Mouse (Mus musculus): ENCODE data around the gene Olfr642. TPM values are rescaled to one million over a fixed set of nuclear protein-coding genes. Genes with fewer than 3 reads are reported as not detected.

Olfr642 gene
- polyA plus RNA-seq, 1 experiment from 2014 or later, result not detected

- no peak overlapping the region for H3K27ac ChIP-seq (ENCODE audit: low read length)
- H3K36me3 ChIP-seq (ENCODE audit: control insufficient read depth, insufficient read depth, low read length), result no peaks in the 10 kb centered on the region
- no peak overlapping the region for H3K4me3 ChIP-seq (ENCODE audit: low read length)
- 93% methylated on average over 1 of the region's 1 CpGs for WGBS
- H3K4me2 ChIP-seq (ENCODE audit: low read depth, low read length), result no peak overlapping the region
- no peaks in the 10 kb centered on the region for H3K27me3 ChIP-seq (replicated peaks; ENCODE audit: control insufficient read depth, insufficient read depth, low read length)
- no peak overlapping the region for H3K9ac ChIP-seq (ENCODE audit: low read depth, low read length)
- ATAC-seq, result no peak
- H3K4me1 ChIP-seq (ENCODE audit: control insufficient read depth, insufficient read depth, low read length), result no peaks in the 10 kb centered on the region
- no peaks in the 10 kb centered on the region for H3K9me3 ChIP-seq (ENCODE audit: control insufficient read depth, low read length)
Measured at GRCm38 (mm10) chr7:104018953-104019352, 33.5 kb downstream of the Olfr642 start.

- no peaks in the 10 kb centered on the region for H3K9me3 ChIP-seq (ENCODE audit: control insufficient read depth, low read length)
- H3K36me3 ChIP-seq (ENCODE audit: control insufficient read depth, insufficient read depth, low read length), result no peaks in the 10 kb centered on the region
- no peaks in the 10 kb centered on the region for H3K27me3 ChIP-seq (replicated peaks; ENCODE audit: control insufficient read depth, insufficient read depth, low read length)
- no peak within 1 kb of the TSS for H3K27ac ChIP-seq (ENCODE audit: low read length)
- no peak within 1 kb of the TSS for H3K4me2 ChIP-seq (ENCODE audit: low read depth, low read length)
- no peak within 1 kb of the TSS for H3K4me3 ChIP-seq (ENCODE audit: low read length)
- ATAC-seq, result no peak
- no peak within 1 kb of the TSS for H3K9ac ChIP-seq (ENCODE audit: low read depth, low read length)
- H3K4me1 ChIP-seq (ENCODE audit: control insufficient read depth, insufficient read depth, low read length), result no peaks in the 10 kb centered on the region
Measured at GRCm38 (mm10) chr7:104017203-104017602, 35.3 kb downstream of the Olfr642 start, which contains the start of gene Olfr639. TSS of gene Olfr639 (minus strand) at chr7:104017303.

- Histone ChIP-seq H3K4me3 (ENCODE audit: low read length) (no peak overlapping the region), H3K4me2 (ENCODE audit: low read depth, low read length) (no peak overlapping the region), H3K4me1 (ENCODE audit: control insufficient read depth, insufficient read depth, low read length) (no peaks in the 10 kb centered on the region), H3K27ac (ENCODE audit: low read length) (no peak overlapping the region), H3K27me3 (replicated peaks; ENCODE audit: control insufficient read depth, insufficient read depth, low read length) (no peaks in the 10 kb centered on the region), H3K9ac (ENCODE audit: low read depth, low read length) (no peak overlapping the region), H3K9me3 (ENCODE audit: control insufficient read depth, low read length) (no peaks in the 10 kb centered on the region), H3K36me3 (ENCODE audit: control insufficient read depth, insufficient read depth, low read length) (no peaks in the 10 kb centered on the region)
- no peak for ATAC-seq
Measured at GRCm38 (mm10) chr7:103999124-103999523, 53.3 kb downstream of the Olfr642 start.

- no peaks in the 10 kb centered on the region for H3K27me3 ChIP-seq (replicated peaks; ENCODE audit: control insufficient read depth, insufficient read depth, low read length)
- no peaks in the 10 kb centered on the region for H3K36me3 ChIP-seq (ENCODE audit: control insufficient read depth, insufficient read depth, low read length)
- no peaks in the 10 kb centered on the region for H3K4me1 ChIP-seq (ENCODE audit: control insufficient read depth, insufficient read depth, low read length)
- H3K4me2 ChIP-seq (ENCODE audit: low read depth, low read length), result no peak within 1 kb of the TSS
- H3K9me3 ChIP-seq (ENCODE audit: control insufficient read depth, low read length), result no peaks in the 10 kb centered on the region
- H3K4me3 ChIP-seq (ENCODE audit: low read length), result no peak within 1 kb of the TSS
- ATAC-seq, result no peak
- H3K9ac ChIP-seq (ENCODE audit: low read depth, low read length), result no peak within 1 kb of the TSS
- no peak within 1 kb of the TSS for H3K27ac ChIP-seq (ENCODE audit: low read length)
Measured at GRCm38 (mm10) chr7:103998446-103998845, 54.0 kb downstream of the Olfr642 start, which contains the start of gene Olfr638. TSS of gene Olfr638 (plus strand) at chr7:103998746.

Other genes with a start within 250 kb of the Olfr642 start
- gene Hbb-bt, start 238.7 kb downstream of the Olfr642 start, polyA plus RNA-seq (2015; fragmentation: Nextera tagmentation; extraction: Ambion mirVana), result 1,955 and 2,476 TPM in 2 replicates
- gene Hbb-bs, start 224.6 kb downstream of the Olfr642 start, polyA plus RNA-seq (2015; fragmentation: Nextera tagmentation; extraction: Ambion mirVana), result 6,207 and 7,496 TPM in 2 replicates
- gene Hbb-bh2, start 212.1 kb downstream of the Olfr642 start, polyA plus RNA-seq (2015; fragmentation: Nextera tagmentation; extraction: Ambion mirVana), result not detected in 2 replicates
- gene Hbb-bh1, start 209.5 kb downstream of the Olfr642 start, polyA plus RNA-seq (2015; fragmentation: Nextera tagmentation; extraction: Ambion mirVana), result 0.64 and 1.2 TPM in 2 replicates
- gene Hbb-y, start 199.4 kb downstream of the Olfr642 start, polyA plus RNA-seq (2015; fragmentation: Nextera tagmentation; extraction: Ambion mirVana), result 30.0 and 42.2 TPM in 2 replicates
- not detected in 2 replicates for gene Olfr66, start 166.4 kb downstream of the Olfr642 start, polyA plus RNA-seq (2015; fragmentation: Nextera tagmentation; extraction: Ambion mirVana)
- gene Olfr64, start 158.2 kb downstream of the Olfr642 start, polyA plus RNA-seq (2015; fragmentation: Nextera tagmentation; extraction: Ambion mirVana), result not detected in 2 replicates
- not detected in 2 replicates for gene Olfr65, start 149.2 kb downstream of the Olfr642 start, polyA plus RNA-seq (2015; fragmentation: Nextera tagmentation; extraction: Ambion mirVana)
- not detected in 2 replicates for gene Olfr631, start 123.8 kb downstream of the Olfr642 start, polyA plus RNA-seq (2015; fragmentation: Nextera tagmentation; extraction: Ambion mirVana)
- gene Olfr632, start 118.3 kb downstream of the Olfr642 start, polyA plus RNA-seq (2015; fragmentation: Nextera tagmentation; extraction: Ambion mirVana), result not detected in 2 replicates
- gene Olfr633, start 108.2 kb downstream of the Olfr642 start, polyA plus RNA-seq (2015; fragmentation: Nextera tagmentation; extraction: Ambion mirVana), result not detected in 2 replicates
- not detected in 2 replicates for gene Olfr635, start 81.5 kb downstream of the Olfr642 start, polyA plus RNA-seq (2015; fragmentation: Nextera tagmentation; extraction: Ambion mirVana)
- gene Olfr638, start 53.9 kb downstream of the Olfr642 start, polyA plus RNA-seq (2015; fragmentation: Nextera tagmentation; extraction: Ambion mirVana), result not detected in 2 replicates
- not detected in 2 replicates for gene Olfr639, start 35.4 kb downstream of the Olfr642 start, polyA plus RNA-seq (2015; fragmentation: Nextera tagmentation; extraction: Ambion mirVana)
- gene Olfr640, start 27.1 kb downstream of the Olfr642 start, polyA plus RNA-seq (2015; fragmentation: Nextera tagmentation; extraction: Ambion mirVana), result not detected in 2 replicates
- not detected in 2 replicates for gene Olfr641, start 17.2 kb downstream of the Olfr642 start, polyA plus RNA-seq (2015; fragmentation: Nextera tagmentation; extraction: Ambion mirVana)
- not detected in 2 replicates for gene 4930516K23Rik, start 8.8 kb upstream of the Olfr642 start, polyA plus RNA-seq (2015; fragmentation: Nextera tagmentation; extraction: Ambion mirVana)
- not detected in 2 replicates for gene Olfr644, start 19.2 kb upstream of the Olfr642 start, polyA plus RNA-seq (2015; fragmentation: Nextera tagmentation; extraction: Ambion mirVana)
- not detected in 2 replicates for gene Olfr645, start 32.8 kb upstream of the Olfr642 start, polyA plus RNA-seq (2015; fragmentation: Nextera tagmentation; extraction: Ambion mirVana)
- not detected in 2 replicates for gene Olfr646, start 52.2 kb upstream of the Olfr642 start, polyA plus RNA-seq (2015; fragmentation: Nextera tagmentation; extraction: Ambion mirVana)
- not detected in 2 replicates for gene Ubqln5, start 77.2 kb upstream of the Olfr642 start, polyA plus RNA-seq (2015; fragmentation: Nextera tagmentation; extraction: Ambion mirVana)
- not detected in 2 replicates for gene Olfr643, start 84.7 kb upstream of the Olfr642 start, polyA plus RNA-seq (2015; fragmentation: Nextera tagmentation; extraction: Ambion mirVana)
- gene Ubqln3, start 90.6 kb upstream of the Olfr642 start, polyA plus RNA-seq (2015; fragmentation: Nextera tagmentation; extraction: Ambion mirVana), result not detected in 2 replicates
- gene Ubqlnl, start 97.9 kb upstream of the Olfr642 start, polyA plus RNA-seq (2015; fragmentation: Nextera tagmentation; extraction: Ambion mirVana), result not detected in 2 replicates
- not detected in 2 replicates for gene Olfm5, start 112.2 kb upstream of the Olfr642 start, polyA plus RNA-seq (2015; fragmentation: Nextera tagmentation; extraction: Ambion mirVana)
- 0.11 and 0.20 TPM in 2 replicates for gene Olfr648, start 130.7 kb upstream of the Olfr642 start, polyA plus RNA-seq (2015; fragmentation: Nextera tagmentation; extraction: Ambion mirVana)
- not detected in 2 replicates for gene Olfr649, start 143.3 kb upstream of the Olfr642 start, polyA plus RNA-seq (2015; fragmentation: Nextera tagmentation; extraction: Ambion mirVana)
- 0.78 and 1.2 TPM in 2 replicates for gene Trim6, start 166.1 kb upstream of the Olfr642 start, polyA plus RNA-seq (2015; fragmentation: Nextera tagmentation; extraction: Ambion mirVana)
- gene Trim34a, start 191.8 kb upstream of the Olfr642 start, polyA plus RNA-seq (2015; fragmentation: Nextera tagmentation; extraction: Ambion mirVana), result 2.0 and 2.6 TPM in 2 replicates
- gene Trim5, start 235.4 kb upstream of the Olfr642 start, polyA plus RNA-seq (2015; fragmentation: Nextera tagmentation; extraction: Ambion mirVana), result 0.33 and 0.47 TPM in 2 replicates